Mouse (Mus musculus): ENCODE results near the gene Slc6a5. TPM values are rescaled to one million over a fixed set of nuclear protein-coding genes. Genes with fewer than 3 reads are reported as not detected.

The Slc6a5 gene
- polyA plus RNA-seq (2012; ENCODE audit: insufficient read depth, low replicate concordance) = not detected in 2 replicates

- TF ChIP-seq FLI1 (IDR thresholded peaks at IDR 0.05; ENCODE audit: low read length) (no peak), GATA1 (IDR thresholded peaks at IDR 0.05; ENCODE audit: borderline replicate concordance, low read length) (no peak)
- Histone ChIP-seq H3K4me1 (peaks cover 8% of the 10 kb centered on the region; the same call in 1 of the 2 replicates), H3K9me3 (peaks cover 15% of the 10 kb centered on the region; the same call in 1 of the 2 replicates), H3K27me3 (replicated peaks) (peaks cover 91% of the 10 kb centered on the region), H3K4me3 (replicated peaks) (no peak within 1 kb of the TSS), H3K36me3 (replicated peaks; ENCODE audit: low read length) (no peaks in the 10 kb centered on the region)
Observed at GRCm38 (mm10) chr7:49909850-49910249, at the start of gene Slc6a5. TSS of gene Slc6a5 (plus strand) at chr7:49910146.

GRCm38 (mm10) chr7:49861196-49861595 lies 48.8 kb upstream of the Slc6a5 start:
- peaks cover 57% of the 10 kb centered on the region for H3K36me3 ChIP-seq (replicated peaks; ENCODE audit: low read length)
- no peaks in the 10 kb centered on the region for H3K9me3 ChIP-seq
- no peaks in the 10 kb centered on the region for H3K27me3 ChIP-seq (replicated peaks)
- no peaks in the 10 kb centered on the region for H3K4me1 ChIP-seq
- H3K4me3 ChIP-seq (replicated peaks) = no peak overlapping the region
- TF ChIP-seq FLI1 (IDR thresholded peaks at IDR 0.05; ENCODE audit: low read length) (no peak), GATA1 (IDR thresholded peaks at IDR 0.05; ENCODE audit: borderline replicate concordance, low read length) (no peak)

GRCm38 (mm10) chr7:49863753-49864152 lies 46.2 kb upstream of the Slc6a5 start:
- peaks cover 2% of the 10 kb centered on the region for H3K27me3 ChIP-seq (replicated peaks)
- H3K4me3 ChIP-seq (replicated peaks) = no peak overlapping the region
- no peaks in the 10 kb centered on the region for H3K4me1 ChIP-seq
- H3K9me3 ChIP-seq = no peaks in the 10 kb centered on the region
- TF ChIP-seq FLI1 (IDR thresholded peaks at IDR 0.05; ENCODE audit: low read length) (no peak), GATA1 (IDR thresholded peaks at IDR 0.05; ENCODE audit: borderline replicate concordance, low read length) (no peak; the same call in 2 of the 3 replicates)
- peaks cover 32% of the 10 kb centered on the region for H3K36me3 ChIP-seq (replicated peaks; ENCODE audit: low read length)

- Histone ChIP-seq H3K36me3 (replicated peaks; ENCODE audit: low read length) (no peaks in the 10 kb centered on the region), H3K27me3 (replicated peaks) (peaks cover 4% of the 10 kb centered on the region), H3K4me1 (peaks cover 4% of the 10 kb centered on the region; the same call in 1 of the 2 replicates), H3K9me3 (no peaks in the 10 kb centered on the region), H3K4me3 (replicated peaks) (no peak overlapping the region)
- TF ChIP-seq GATA1 (IDR thresholded peaks at IDR 0.05; ENCODE audit: borderline replicate concordance, low read length) (no peak), FLI1 (IDR thresholded peaks at IDR 0.05; ENCODE audit: low read length) (no peak)
Observed at GRCm38 (mm10) chr7:49869656-49870055, 40.3 kb upstream of the Slc6a5 start.

GRCm38 (mm10) chr7:49870276-49870675 lies 39.7 kb upstream of the Slc6a5 start:
- H3K4me3 ChIP-seq (replicated peaks) = no peak overlapping the region
- peaks cover 4% of the 10 kb centered on the region; the same call in 1 of the 2 replicates for H3K4me1 ChIP-seq
- H3K9me3 ChIP-seq = no peaks in the 10 kb centered on the region
- no peaks in the 10 kb centered on the region for H3K36me3 ChIP-seq (replicated peaks; ENCODE audit: low read length)
- peaks cover 4% of the 10 kb centered on the region for H3K27me3 ChIP-seq (replicated peaks)
- no peak for TF ChIP-seq GATA1 (IDR thresholded peaks at IDR 0.05; ENCODE audit: borderline replicate concordance, low read length)
- no peak for TF ChIP-seq FLI1 (IDR thresholded peaks at IDR 0.05; ENCODE audit: low read length)

GRCm38 (mm10) chr7:49877307-49877706 lies 32.6 kb upstream of the Slc6a5 start:
- H3K4me1 ChIP-seq = peaks cover 3% of the 10 kb centered on the region; the same call in 1 of the 2 replicates
- TF ChIP-seq FLI1 (IDR thresholded peaks at IDR 0.05; ENCODE audit: low read length) = no peak
- TF ChIP-seq GATA1 (IDR thresholded peaks at IDR 0.05; ENCODE audit: borderline replicate concordance, low read length) = no peak
- 0 out of 2 replicates have a peak, but pooled peaks cover 3% of the 10 kb centered on the region for H3K9me3 ChIP-seq
- no peak overlapping the region for H3K4me3 ChIP-seq (replicated peaks)
- no peaks in the 10 kb centered on the region for H3K36me3 ChIP-seq (replicated peaks; ENCODE audit: low read length)
- H3K27me3 ChIP-seq (replicated peaks) = peaks cover 5% of the 10 kb centered on the region

- peaks cover 10% of the 10 kb centered on the region; the same call in 1 of the 2 replicates for H3K4me1 ChIP-seq
- H3K4me3 ChIP-seq (replicated peaks) = no peak overlapping the region
- H3K36me3 ChIP-seq (replicated peaks; ENCODE audit: low read length) = no peaks in the 10 kb centered on the region
- H3K9me3 ChIP-seq = 0 out of 2 replicates have a peak, but pooled peaks cover 3% of the 10 kb centered on the region
- no peak for TF ChIP-seq FLI1 (IDR thresholded peaks at IDR 0.05; ENCODE audit: low read length)
- no peak for TF ChIP-seq GATA1 (IDR thresholded peaks at IDR 0.05; ENCODE audit: borderline replicate concordance, low read length)
- H3K27me3 ChIP-seq (replicated peaks) = peaks cover 8% of the 10 kb centered on the region
Observed at GRCm38 (mm10) chr7:49879051-49879450, 30.9 kb upstream of the Slc6a5 start.

GRCm38 (mm10) chr7:49879998-49880707 lies 29.8 kb upstream of the Slc6a5 start:
- Histone ChIP-seq H3K27me3 (replicated peaks) (peaks cover 8% of the 10 kb centered on the region), H3K36me3 (replicated peaks; ENCODE audit: low read length) (no peaks in the 10 kb centered on the region), H3K4me3 (replicated peaks) (no peak overlapping the region), H3K9me3 (0 out of 2 replicates have a peak, but pooled peaks cover 3% of the 10 kb centered on the region), H3K4me1 (peaks cover 10% of the 10 kb centered on the region; the same call in 1 of the 2 replicates)
- TF ChIP-seq GATA1 (IDR thresholded peaks at IDR 0.05; ENCODE audit: borderline replicate concordance, low read length) = no peak
- TF ChIP-seq FLI1 (IDR thresholded peaks at IDR 0.05; ENCODE audit: low read length) = no peak

GRCm38 (mm10) chr7:49882288-49882687 lies 27.7 kb upstream of the Slc6a5 start:
- Histone ChIP-seq H3K4me1 (peaks cover 10% of the 10 kb centered on the region; the same call in 1 of the 2 replicates), H3K36me3 (replicated peaks; ENCODE audit: low read length) (no peaks in the 10 kb centered on the region), H3K4me3 (replicated peaks) (no peak overlapping the region), H3K27me3 (replicated peaks) (peaks cover 11% of the 10 kb centered on the region), H3K9me3 (0 out of 2 replicates have a peak, but pooled peaks cover 3% of the 10 kb centered on the region)
- TF ChIP-seq GATA1 (IDR thresholded peaks at IDR 0.05; ENCODE audit: borderline replicate concordance, low read length) (no peak), FLI1 (IDR thresholded peaks at IDR 0.05; ENCODE audit: low read length) (no peak)
